Mouse (Mus musculus) midbrain, embryonic 14.5 days (tissue): ENCODE data around the gene Armcx2. TPM values are rescaled to one million over a fixed set of nuclear protein-coding genes. Genes with fewer than 3 reads are reported as not detected.
"Not testable (repeated sequence)": the region's sequence is repeated elsewhere in the genome, so short reads cannot be mapped to it uniquely, and the experiment has no call there.

Experiments
- ATAC-seq: fragments of 200-750 bp; cut with Nextera tagmentation; 2 replicates; pipeline ENCODE4 v1.8.0; 2017; ENCODE audit warnings: moderate number of reproducible peaks, moderate library complexity; ENCODE audit not compliant: low FRiP score, low TSS enrichment
- DNase-seq: peaks from one replicate; pipeline ENCODE4 v3.0.0-alpha.2; 2015
- H3K27ac ChIP-seq: fragments of 300-500 bp; sonication (generic); replicated peaks from 2 replicates; pipeline ENCODE4 v1.5.1; 2014; ENCODE audit warnings: mild to moderate bottlenecking, low read depth, low read length, moderate library complexity
- H3K27me3 ChIP-seq: fragments of 300-500 bp; sonication (generic); 2 replicates; pipeline ENCODE4 v1.6.1; 2014; ENCODE audit warnings: low read length, control low read depth, mixed read lengths; ENCODE audit not compliant: control insufficient read depth, insufficient read depth
- H3K36me3 ChIP-seq: fragments of 300-500 bp; sonication (generic); 2 replicates; pipeline ENCODE4 v1.6.1; 2014; ENCODE audit warnings: low read length, control low read depth; ENCODE audit not compliant: control insufficient read depth, insufficient read depth
- H3K4me1 ChIP-seq: fragments of 300-500 bp; sonication (generic); 2 replicates; pipeline ENCODE4 v1.6.1; 2014; ENCODE audit warnings: mild to moderate bottlenecking, antibody characterized with exemption, low read length, control low read depth; ENCODE audit not compliant: control insufficient read depth, insufficient read depth
- H3K4me2 ChIP-seq: fragments of 300-500 bp; sonication (generic); 2 replicates; pipeline ENCODE4 v1.6.1; 2014; ENCODE audit warnings: mild to moderate bottlenecking, low read length, moderate library complexity
- H3K4me3 ChIP-seq: fragments of 300-500 bp; sonication (generic); replicated peaks from 2 replicates; pipeline ENCODE4 v1.5.1; 2014; ENCODE audit warnings: low read depth, low read length
- H3K9ac ChIP-seq: fragments of 300-500 bp; sonication (generic); replicated peaks from 2 replicates; pipeline ENCODE4 v1.6.1; 2014; ENCODE audit warnings: mild to moderate bottlenecking, low read length, moderate library complexity
- H3K9me3 ChIP-seq: fragments of 300-500 bp; sonication (generic); 2 replicates; pipeline ENCODE4 v1.6.1; 2016; ENCODE audit warnings: low read length, control low read depth, mixed read lengths; ENCODE audit not compliant: control insufficient read depth
- WGBS: fragments of 180-500 bp; shearing (Covaris S2); extraction: QIAGEN DNeasy Blood & Tissue Kit; methylation state at CpG from one replicate; pipeline ENCODE4 v1.1.7; 2014; 5-methylcytosine and 5-hydroxymethylcytosine counted together
- polyA plus RNA-seq: library from polyadenylated mRNA; unstranded; fragments of >200 nt; fragmentation: Nextera tagmentation; extraction: Ambion mirVana; gene quantifications from 2 replicates; pipeline ENCODE4 v1.2.1, GENCODE M21; 2014

The Armcx2 gene
- polyA plus RNA-seq: 81.8 and 90.9 TPM in 2 replicates

GRCm38 (mm10) chrX:134808755-134809224 is at the start of gene Armcx2:
TSS of gene Armcx2 (minus strand) at chrX:134809221.
- WGBS: 16% methylated on average over 16 of the region's 16 CpGs
- ATAC-seq: peak; percentile 91
- peak within 1 kb of the TSS; percentile 87 for H3K27ac ChIP-seq

GRCm38 (mm10) chrX:134849662-134850061 is 40.6 kb upstream of the Armcx2 start:
- ATAC-seq (no peak), DNase-seq (no peak)
- Histone ChIP-seq H3K9me3 (no peaks in the 10 kb centered on the region), H3K27me3 (no peaks in the 10 kb centered on the region), H3K4me1 (no peaks in the 10 kb centered on the region), H3K27ac (no peak overlapping the region), H3K4me2 (no peak overlapping the region), H3K9ac (no peak overlapping the region), H3K4me3 (no peak overlapping the region), H3K36me3 (no peaks in the 10 kb centered on the region)
- 60% methylated on average over 3 of the region's 4 CpGs for WGBS

More at GRCm38 (mm10) chrX:134808755-134809224, at the start of gene Armcx2:
- Histone ChIP-seq H3K4me3 (peak within 1 kb of the TSS; percentile 59), H3K9me3 (no peaks in the 10 kb centered on the region), H3K27me3 (no peaks in the 10 kb centered on the region), H3K4me1 (no peaks in the 10 kb centered on the region), H3K9ac (peak within 1 kb of the TSS; percentile 71), H3K36me3 (peaks cover 16% of the 10 kb centered on the region), H3K4me2 (peak within 1 kb of the TSS; percentile 59)
- DNase-seq: peak; percentile 85

- H3K4me2 ChIP-seq: no peak overlapping the region
- DNase-seq (no peak), ATAC-seq (no peak)
- H3K27ac ChIP-seq: no peak overlapping the region
- no peaks in the 10 kb centered on the region for H3K9me3 ChIP-seq
- H3K4me3 ChIP-seq: no peak overlapping the region
- 64% methylated on average over 2 of the region's 2 CpGs for WGBS
- H3K4me1 ChIP-seq: no peaks in the 10 kb centered on the region
- H3K9ac ChIP-seq: no peak overlapping the region
- no peaks in the 10 kb centered on the region for H3K36me3 ChIP-seq
- no peaks in the 10 kb centered on the region for H3K27me3 ChIP-seq
These were observed 35.4 kb upstream of the Armcx2 start for GRCm38 (mm10) chrX:134844424-134844823.

DNA sequence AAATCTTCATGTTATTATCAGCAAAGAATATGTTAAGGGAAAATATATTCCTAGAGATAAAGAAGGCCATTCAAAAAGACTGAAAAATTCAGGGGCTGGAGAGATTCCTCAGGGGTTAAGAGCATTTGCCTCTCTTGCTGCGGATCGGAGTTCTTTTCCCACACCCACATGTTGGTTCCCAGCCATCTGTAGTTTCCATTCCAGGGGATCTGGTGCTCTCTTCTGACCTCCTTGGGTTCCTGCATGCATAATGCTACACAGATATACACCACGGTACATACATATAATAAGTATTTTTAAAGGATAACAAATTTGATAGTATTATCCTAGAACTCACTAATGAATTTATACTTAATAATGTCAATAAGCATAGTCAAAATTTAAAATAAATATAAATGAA is 21.5 kb upstream of the Armcx2 start:
- no peak overlapping the region for H3K9ac ChIP-seq
- H3K4me1 ChIP-seq: no peaks in the 10 kb centered on the region
- H3K36me3 ChIP-seq: no peaks in the 10 kb centered on the region
- no peaks in the 10 kb centered on the region for H3K27me3 ChIP-seq
- ATAC-seq: no peak
- H3K9me3 ChIP-seq: no peaks in the 10 kb centered on the region
- 60% methylated on average over 3 of the region's 3 CpGs for WGBS
- H3K4me3 ChIP-seq: no peak overlapping the region
- H3K27ac ChIP-seq: no peak overlapping the region
- no peak overlapping the region for H3K4me2 ChIP-seq
- no peak for DNase-seq

DNA sequence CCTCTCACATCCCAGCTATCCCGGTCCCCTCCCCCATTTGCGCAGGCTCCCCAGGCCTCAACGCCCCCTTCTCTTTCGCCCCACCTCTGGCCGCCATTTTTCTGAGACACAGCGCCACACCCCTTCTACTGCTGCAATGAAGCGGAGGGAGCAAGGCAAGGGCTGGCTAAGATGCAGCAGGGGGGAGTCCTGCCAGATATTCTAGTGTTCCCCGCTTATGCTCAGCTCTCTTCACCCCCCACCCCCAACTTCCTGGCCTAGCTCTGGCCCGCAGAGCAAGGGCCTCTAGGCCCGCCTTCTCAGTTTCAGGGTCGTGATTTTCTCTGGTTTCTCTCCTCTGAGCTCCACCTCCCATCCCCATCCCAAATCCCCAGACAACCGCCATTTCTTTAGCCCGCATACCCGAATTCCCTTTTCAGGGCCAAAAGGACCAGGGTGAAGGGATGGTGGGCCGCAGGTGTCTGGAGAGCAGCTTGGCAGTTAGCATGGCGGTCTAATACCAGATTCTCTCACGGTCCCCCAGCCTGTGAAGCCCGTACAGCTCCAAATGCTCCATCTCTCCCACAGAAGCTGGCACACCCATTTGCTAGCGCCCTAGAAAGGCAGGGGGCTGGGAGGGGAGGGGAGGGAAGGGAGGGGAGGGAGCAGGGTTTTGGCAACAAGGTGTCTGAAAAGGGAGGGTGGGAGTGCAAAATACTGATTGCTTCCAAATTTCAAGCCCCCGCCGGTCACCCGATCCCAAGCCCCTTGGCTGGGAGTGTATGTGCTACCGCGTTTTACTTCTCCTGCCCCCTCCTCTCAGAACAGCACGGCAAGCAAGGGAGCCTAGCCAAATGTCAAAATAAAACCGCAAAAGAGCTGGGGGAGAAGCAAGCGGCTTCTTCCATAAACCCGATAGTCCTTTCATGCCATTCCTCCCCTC is 927 bp downstream of the Armcx2 start:
- Histone ChIP-seq H3K9ac (peak overlapping the region; percentile 71), H3K27ac (peak overlapping the region; percentile 87), H3K4me3 (peak overlapping the region; percentile 59), H3K9me3 (no peaks in the 10 kb centered on the region), H3K36me3 (peaks cover 16% of the 10 kb centered on the region), H3K27me3 (no peaks in the 10 kb centered on the region), H3K4me1 (no peaks in the 10 kb centered on the region), H3K4me2 (peak overlapping the region; percentile 59)
- peak; percentile 79 for DNase-seq
- ATAC-seq: peak; percentile 77
- 21% methylated on average over 28 of the region's 28 CpGs for WGBS

DNA sequence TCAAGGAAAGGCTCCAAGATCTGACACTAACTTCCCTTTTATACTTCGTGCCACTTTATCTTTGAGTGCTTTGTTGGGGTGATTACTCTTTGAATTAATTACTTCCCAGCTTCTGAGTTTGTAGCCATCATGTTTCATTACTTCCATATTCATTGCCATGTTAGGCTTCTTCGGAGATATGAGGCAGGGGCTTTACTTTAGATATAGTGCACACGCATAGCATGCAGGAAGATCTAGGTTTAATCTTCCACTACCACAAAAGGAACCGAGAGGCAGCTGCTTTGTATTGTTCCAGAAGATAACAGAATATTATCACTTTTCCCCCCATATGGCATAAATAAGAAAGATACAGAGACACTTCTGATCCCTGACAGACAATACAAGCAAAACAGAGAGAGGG is 21.3 kb downstream of the Armcx2 start:
- no peak for DNase-seq
- Histone ChIP-seq H3K9me3 (no peaks in the 10 kb centered on the region), H3K4me1 (no peaks in the 10 kb centered on the region), H3K4me2 (no peak overlapping the region), H3K27me3 (no peaks in the 10 kb centered on the region), H3K4me3 (no peak overlapping the region), H3K9ac (no peak overlapping the region), H3K36me3 (no peaks in the 10 kb centered on the region), H3K27ac (no peak overlapping the region)
- 77% methylated on average over 4 of the region's 4 CpGs for WGBS
- ATAC-seq: no peak

DNA sequence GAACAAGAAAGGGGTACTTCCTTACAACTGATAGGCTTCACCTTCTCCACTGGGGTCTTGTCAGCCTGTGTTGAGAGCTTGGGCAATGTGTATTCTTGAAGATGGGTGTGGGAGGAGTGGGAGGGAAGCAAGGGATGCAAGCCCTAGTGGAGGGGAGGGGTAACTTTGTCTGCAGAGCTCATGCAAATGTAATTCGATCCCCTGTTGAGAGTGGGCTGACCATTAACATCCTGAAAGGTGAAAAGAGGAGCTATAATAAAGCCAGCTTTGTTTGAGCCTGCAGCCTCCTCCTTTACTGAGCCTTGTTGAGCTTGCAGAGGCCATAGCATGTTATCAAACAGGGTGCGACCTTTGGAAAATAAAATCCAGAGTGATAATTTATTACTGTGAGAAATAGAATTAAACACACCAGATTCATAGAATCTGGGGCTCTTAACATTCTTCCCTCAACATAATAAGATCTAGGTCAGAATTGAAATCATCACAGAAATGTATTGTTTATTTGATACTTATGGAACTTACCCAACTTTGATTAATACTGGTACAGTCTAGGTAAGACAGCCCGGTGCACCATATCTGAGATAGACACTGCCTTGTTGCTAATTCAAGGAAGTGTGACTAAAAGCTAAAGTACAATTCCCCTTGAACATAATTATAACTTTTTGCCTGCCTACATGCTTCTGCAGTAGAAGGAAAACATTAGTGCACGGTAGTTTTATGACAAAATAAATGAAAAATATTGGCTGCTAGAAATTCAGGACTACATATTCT is 45.4 kb downstream of the Armcx2 start:
- not testable (repeated sequence) for H3K4me2 ChIP-seq, H3K9me3 ChIP-seq

DNA sequence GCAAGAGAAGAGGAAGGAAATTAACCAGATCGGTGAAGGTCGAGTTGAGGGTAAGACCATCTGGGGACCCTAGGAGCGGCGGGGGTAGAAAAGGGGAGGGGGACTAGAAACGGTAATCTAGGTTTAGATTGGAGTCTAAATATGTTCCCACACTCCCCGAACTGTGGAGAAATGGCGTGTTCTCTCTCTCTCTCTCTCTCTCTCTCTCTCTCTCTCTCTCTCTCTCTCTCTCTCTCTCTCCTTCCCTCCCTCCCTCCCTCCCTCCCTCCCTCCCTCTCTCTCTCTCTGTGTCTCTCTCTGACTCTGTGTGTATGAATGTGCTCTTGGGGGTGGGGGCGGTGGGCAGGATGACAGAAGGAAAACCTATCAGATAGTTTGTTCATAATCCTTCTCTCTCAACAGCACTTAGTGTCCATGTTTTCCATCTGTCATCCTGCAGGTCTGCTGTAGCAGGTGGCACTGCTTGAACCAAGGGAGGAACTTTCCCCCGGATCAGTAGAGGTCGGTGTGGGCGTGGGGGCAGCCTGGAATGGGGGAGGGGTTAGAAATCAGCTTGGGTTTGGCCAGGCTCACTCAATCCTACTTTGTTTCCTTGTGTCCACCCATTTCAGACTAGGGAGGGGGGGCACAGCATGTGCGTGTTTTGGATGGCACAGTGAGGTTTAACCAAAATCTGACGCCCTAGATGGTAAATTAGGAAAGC is 51.6 kb downstream of the Armcx2 start:
- Histone ChIP-seq H3K4me2 (peak overlapping the region; percentile 52), H3K36me3 (no peaks in the 10 kb centered on the region), H3K27me3 (no peaks in the 10 kb centered on the region), H3K9ac (peak overlapping the region; percentile 60), H3K4me1 (0 out of 2 replicates have a peak, but pooled peaks cover 4% of the 10 kb centered on the region), H3K9me3 (no peaks in the 10 kb centered on the region), H3K4me3 (peak overlapping the region; percentile 56), H3K27ac (peak overlapping the region; percentile 52; the same call in 1 of the 2 replicates)
- DNase-seq (peak; percentile 41), ATAC-seq (peak; percentile 58)
- WGBS: 28% methylated on average over 13 of the region's 13 CpGs

More for the DNA sequence above, 45.4 kb downstream of the Armcx2 start:
- 47% methylated on average over 4 of the region's 4 CpGs for WGBS
- not testable (repeated sequence) for H3K27ac ChIP-seq, H3K4me1 ChIP-seq, H3K27me3 ChIP-seq, H3K4me3 ChIP-seq, H3K9ac ChIP-seq, H3K36me3 ChIP-seq, ATAC-seq, DNase-seq
